Mouse (Mus musculus): ENCODE measurements around the gene Ncoa1.
"Not testable (repeated sequence)": the region's sequence is repeated elsewhere in the genome, so short reads cannot be mapped to it uniquely, and the experiment has no call there.

Ncoa1 gene

DNA sequence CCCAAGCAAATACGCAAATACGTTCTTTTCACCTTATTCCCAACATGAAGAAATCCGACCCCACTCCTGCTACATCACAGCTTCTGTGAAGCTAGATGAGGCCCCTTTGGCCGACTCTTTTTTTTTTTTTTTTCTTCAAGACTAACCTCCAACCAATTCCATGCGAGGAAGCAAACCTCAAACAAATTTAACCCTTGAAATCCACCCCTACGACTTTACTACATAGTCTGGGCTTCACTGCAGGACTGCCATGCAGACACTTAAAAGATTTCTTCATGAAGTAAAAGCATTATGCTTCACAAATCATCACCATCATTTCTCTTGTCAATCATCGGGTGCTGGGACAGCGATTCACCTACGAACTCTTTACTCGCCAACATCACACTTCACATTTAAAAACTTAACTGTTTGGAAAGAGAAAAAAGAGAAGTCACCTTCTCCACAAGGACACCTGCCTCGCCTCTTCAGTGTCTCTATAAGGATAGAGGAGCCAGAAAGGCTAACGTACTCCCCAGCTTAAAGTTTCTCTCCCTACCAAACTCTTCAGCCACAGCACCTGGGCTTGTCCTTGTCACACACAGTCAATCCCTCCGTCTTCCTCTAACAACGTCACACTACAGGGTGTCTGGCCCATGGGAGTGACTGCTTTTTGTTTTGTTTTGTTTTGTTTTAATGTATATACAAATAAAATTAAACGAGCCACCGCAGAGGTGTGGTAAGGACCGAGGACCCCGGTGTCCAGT lies 1.6 kb downstream of the Ncoa1 start:
- DNase-seq, result no peak

- no peak for DNase-seq
Observed at GRCm38 (mm10) chr12:4469115-4469514, 7.9 kb downstream of the Ncoa1 start.

DNA sequence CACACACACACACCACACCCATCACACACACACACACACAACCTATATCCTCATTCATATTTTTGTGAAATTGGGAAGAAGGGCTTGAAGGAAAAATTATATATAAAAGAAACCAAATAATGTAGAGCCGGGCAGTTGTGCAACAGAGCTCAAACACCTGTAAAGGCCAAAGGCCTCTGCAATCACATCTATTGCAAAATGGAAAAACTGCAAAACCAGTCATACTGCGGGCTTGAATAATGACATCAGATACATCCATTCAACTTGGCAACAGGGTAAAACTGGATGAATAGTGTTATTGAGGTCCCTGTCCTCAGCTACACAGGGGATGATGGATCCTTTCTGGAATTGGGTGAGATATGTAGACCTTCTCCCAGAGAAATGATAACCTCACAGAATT lies 13.3 kb downstream of the Ncoa1 start:
- DNase-seq, result no peak

- DNase-seq, result no peak
Observed at GRCm38 (mm10) chr12:4462420-4462819, 14.6 kb downstream of the Ncoa1 start.

- no peak for DNase-seq
Observed at GRCm38 (mm10) chr12:4460990-4461389, 16.0 kb downstream of the Ncoa1 start.

DNA sequence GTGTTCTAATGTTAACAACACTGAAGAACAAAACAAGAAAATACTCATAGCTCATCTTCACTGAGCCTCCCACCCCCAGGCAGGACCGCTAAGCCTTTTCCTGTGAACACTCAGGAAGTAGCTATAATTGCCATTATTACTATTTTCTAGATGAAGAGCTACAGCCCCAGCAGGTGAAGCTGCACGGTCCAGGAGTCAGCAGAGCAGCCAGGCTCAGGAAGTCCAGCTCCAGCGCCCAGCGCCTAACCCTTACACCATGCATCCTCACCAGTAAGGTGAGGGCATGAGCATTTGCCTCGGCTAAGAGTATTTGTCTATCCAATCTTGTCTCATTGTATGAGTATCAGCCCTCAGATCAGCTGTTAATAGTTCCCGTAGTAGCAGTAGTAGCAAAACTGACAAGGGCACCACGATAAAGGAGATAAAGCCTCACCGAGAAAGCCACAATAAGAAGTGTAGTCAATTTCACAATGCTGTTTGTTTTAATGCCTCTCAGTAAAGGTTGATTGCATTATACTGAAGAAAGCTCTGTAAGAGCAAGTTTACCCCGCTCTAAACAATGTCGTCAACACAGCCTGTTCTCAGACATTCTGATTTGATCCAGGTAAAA lies 21.9 kb downstream of the Ncoa1 start:
- no peak for DNase-seq

DNA sequence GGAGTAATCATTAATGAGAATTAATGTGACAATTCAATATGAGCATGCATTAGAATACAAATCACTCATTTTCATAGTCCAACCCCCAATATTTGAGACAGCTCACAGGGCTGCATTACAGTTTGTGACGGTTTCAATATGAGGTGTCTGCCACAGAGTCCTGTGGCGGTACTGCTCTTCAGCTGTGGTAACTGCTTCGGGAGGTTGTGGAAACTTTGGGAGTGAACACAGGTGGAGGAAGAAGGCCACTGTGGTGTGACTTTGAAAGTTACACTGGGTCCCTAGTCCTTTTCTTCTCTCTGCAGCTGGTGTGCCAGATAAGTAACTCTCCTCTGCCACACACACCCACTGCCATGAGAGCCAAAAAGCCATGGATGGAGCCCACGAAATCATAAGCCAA lies 22.7 kb downstream of the Ncoa1 start:
- DNase-seq, result no peak

GRCm38 (mm10) chr12:4452233-4452632 lies 24.7 kb downstream of the Ncoa1 start:
- no peak for DNase-seq

GRCm38 (mm10) chr12:4450485-4450884 lies 26.5 kb downstream of the Ncoa1 start:
- not testable (repeated sequence) for DNase-seq

DNA sequence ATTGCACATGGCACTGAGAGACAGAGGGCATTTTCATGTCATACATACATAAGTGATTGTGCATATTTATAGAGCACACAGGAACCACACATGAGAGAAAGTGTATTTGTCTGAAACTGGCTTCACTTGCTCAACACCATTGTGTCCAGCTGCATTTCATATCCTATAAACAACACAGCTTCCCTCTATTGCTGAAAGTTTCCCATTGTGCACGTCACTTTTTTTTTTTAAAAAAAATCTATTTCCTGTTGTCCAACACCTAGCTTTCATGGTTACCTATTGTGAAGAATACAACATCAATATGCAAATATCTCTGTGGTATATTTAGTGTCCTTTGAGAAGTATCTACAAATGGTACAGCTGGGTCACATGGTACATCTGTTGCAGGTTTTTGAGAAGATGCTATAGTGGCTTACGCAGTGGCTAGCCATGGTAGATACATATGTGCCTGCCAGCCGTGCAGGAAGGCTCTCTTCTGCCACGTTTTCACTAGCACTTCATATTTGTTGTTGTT lies 28.8 kb downstream of the Ncoa1 start:
- no peak for DNase-seq

DNA sequence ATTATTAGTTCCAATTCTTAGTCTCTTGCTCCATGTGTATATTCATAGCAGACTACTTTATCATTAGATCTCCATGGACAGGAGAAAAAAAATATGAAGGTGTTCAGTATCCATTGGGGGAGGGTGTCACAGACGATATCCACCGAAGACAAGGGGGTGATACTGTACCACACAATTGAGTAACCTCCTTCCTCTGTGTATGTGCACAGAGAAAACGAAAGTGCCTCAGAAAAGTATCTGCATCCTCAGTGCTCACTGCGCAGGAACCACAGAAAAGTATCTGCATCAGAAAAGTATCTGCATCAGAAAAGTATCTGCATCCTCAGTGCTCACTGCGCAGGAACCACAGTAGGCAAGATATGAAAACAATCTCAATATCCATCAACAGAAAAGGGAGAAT lies 32.0 kb downstream of the Ncoa1 start:
- no peak for DNase-seq

DNA sequence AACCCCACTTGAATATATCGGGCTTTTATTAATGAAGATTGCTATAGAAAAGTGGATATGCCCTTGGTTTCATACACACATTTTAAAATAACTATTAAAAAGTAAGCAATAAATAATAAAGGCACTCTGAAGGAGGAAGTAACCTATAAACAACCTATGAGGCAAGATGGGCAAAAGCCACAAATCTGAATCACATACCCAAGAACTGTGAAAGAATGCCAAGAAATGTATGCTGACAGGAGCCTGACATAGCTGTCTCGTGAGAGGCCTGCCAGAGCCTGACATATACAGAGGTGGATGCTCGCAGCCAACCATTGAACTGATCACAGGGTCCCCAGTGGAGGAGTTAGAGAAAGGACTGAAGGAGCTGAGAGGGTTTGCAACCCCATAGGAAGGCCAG lies 35.5 kb downstream of the Ncoa1 start:
- DNase-seq, result no peak

GRCm38 (mm10) chr12:4436198-4436597 lies 40.8 kb downstream of the Ncoa1 start:
- DNase-seq, result no peak

- DNase-seq, result no peak
Observed at GRCm38 (mm10) chr12:4433549-4433948, 43.4 kb downstream of the Ncoa1 start.

- DNase-seq, result no peak
Observed at GRCm38 (mm10) chr12:4431978-4432377, 45.0 kb downstream of the Ncoa1 start.

DNA sequence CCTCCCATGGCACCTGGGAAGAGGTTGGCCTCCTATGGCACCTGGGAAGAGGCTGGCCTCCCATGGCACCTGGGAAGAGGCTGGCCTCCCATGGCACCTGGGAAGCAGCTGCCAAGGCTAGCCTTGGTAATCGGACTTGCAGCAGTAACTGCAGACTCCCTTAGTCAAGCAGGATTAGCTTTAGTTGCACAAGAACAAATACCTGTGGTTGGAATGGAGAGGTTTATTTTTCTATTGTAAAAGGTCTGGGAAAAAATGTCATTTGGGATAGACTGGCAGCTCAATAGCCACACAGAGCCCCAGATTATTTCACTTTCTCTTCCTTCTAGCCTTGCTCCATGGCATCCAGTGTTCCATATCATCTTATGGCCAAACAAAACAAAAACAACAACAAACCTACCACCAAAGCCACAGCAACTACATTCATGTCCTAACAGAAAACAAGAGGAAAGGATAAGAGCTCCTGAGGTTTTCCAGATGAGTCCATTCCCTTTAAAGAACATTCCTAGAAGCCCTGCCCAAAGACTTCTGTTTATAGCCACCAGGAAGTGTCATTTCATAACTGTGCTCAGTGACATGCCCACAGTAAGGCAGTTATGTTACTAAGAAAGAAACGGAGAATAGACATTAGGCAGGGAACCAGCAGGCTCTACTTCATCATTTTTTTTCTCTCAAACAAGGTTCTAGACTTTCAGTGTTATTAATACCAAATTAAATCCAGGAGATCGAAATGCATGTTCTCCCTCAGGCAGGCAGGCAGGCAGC lies 46.7 kb downstream of the Ncoa1 start:
- no peak for DNase-seq

DNA sequence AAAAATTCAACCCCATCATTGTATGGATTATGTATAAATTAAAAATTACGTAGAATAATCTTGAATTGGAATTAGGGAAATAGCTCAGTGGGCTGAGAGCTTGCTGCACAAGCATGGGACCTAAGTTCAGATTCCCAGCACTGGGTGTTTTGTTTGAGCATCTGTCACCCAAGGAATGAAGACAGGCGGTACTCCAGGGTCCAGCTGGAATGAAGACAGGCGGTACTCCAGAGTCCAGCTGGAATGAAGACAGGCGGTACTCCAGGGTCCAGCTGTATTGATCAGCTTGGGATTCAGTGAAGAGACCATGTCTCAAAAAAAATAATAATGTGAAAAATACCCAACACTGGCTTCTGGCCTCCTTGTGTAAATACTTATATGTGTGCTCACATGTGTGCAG lies 58.2 kb downstream of the Ncoa1 start:
- DNase-seq, result no peak

DNA sequence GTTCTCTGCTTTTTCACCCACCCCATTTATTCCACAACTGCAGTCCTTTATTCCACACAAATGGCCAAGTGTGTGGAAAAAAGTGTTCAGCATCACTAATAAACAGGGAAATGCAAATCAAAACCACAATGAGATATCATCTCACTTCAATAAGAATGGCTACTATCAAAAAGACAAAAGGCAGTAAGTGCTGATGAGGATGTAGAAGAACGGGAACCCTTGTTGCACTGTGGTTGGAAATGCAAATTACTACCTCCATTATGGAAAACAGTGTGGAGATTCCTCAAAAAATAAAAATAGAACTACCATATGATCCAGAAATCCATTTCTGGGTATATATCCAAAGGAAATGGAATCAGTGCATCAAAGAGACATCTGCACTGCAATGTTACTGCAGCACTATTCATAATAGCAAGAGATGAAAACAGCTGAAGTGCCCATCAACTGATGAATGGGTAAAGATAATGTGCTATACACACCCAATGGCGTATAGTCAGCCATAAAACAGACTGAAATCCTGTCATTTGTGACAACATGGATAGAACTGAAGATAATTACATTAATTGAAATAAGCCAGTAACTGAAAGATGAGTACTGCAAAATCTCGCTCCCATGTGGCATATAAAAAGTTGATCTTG lies 59.2 kb downstream of the Ncoa1 start:
- DNase-seq, result no peak

DNA sequence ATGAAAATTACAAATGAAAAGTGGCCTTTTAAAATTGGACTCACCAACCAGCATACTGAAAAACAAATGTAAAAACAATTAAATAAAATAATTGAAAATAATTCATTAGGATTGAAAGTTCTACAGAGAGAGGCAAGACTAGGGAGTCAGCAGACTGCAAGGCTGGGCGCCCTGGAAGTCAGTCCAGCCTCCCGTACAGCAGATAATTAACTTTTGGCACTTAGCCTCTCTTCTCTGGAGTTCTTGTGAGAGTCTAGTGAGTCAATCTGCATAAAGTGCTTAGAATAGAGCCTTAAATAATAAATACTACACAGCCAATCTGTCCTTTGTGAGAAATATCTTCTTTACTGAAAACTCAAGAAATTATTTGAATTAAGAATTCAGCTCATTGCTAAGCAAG lies 69.9 kb downstream of the Ncoa1 start:
- DNase-seq, result no peak

- no peak for DNase-seq
Observed at GRCm38 (mm10) chr12:4406155-4406554, 70.8 kb downstream of the Ncoa1 start.

DNA sequence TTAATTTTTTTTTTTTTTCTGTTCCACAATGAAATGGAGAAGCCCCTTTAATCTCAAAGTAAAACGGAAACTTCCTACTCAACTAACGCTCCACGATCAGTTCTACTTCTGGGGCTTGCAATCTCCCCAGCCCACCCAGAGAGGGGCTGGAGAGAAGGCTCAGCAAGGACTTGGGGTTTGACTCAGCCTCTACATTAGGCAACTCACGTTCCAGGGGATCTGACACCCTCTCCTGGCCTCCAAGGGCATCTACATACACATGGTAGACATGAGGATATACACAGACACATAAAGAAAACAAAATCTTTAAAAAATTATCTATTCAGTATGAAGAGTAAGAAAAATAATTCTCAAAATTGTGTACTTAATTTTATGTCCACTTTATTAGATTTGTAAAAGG lies 73.8 kb downstream of the Ncoa1 start:
- no peak for DNase-seq

- no peak for DNase-seq
Observed at GRCm38 (mm10) chr12:4396221-4396620, 80.8 kb downstream of the Ncoa1 start.

DNA sequence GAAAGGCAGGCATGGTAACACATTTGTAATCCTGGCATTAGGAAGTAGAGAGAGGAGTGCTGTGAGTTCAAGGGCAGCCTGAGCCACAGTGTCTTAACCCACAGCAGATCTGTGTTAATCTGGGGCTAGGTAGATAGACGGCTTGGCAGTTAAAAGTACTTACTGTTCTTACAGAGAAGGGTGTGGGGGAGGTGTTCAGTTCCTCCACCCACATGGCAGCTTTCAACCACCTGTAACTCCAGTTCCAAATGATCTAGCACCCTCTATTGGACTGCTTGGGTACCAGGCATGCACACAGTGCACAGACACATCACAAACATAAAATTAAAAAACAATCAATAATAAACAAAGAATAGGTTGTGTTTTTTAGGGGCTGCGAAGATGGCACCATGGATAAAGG lies 84.4 kb downstream of the Ncoa1 start:
- DNase-seq, result no peak
